Mouse (Mus musculus) heart, postnatal 0 days (tissue): ENCODE data around the gene Alx3. TPM values are rescaled to one million over a fixed set of nuclear protein-coding genes. Genes with fewer than 3 reads are reported as not detected.

Experiments used
- ATAC-seq: fragments of 200-750 bp; cut with Nextera tagmentation; 2 replicates; pipeline ENCODE4 v1.8.0; 2017; ENCODE audit warnings: low read depth, moderate number of reproducible peaks, moderate library complexity; ENCODE audit not compliant: insufficient read depth
- DNase-seq: peaks from one replicate; pipeline ENCODE4 v3.0.0-alpha.2; 2016; ENCODE audit warnings: low spot score
- H3K27ac ChIP-seq: fragments of 300-500 bp; sonication (generic); 2 replicates; pipeline ENCODE4 v1.5.1; 2014; ENCODE audit warnings: low read depth, mild to moderate bottlenecking
- H3K27me3 ChIP-seq: fragments of 300-500 bp; sonication (generic); 2 replicates; pipeline ENCODE4 v1.6.1; 2014; ENCODE audit warnings: low read length, mixed read lengths; ENCODE audit not compliant: control insufficient read depth, insufficient read depth
- H3K36me3 ChIP-seq: fragments of 300-500 bp; sonication (generic); replicated peaks from 2 replicates; pipeline ENCODE4 v1.6.1; 2014; ENCODE audit warnings: low read length, mixed read lengths; ENCODE audit not compliant: control insufficient read depth, insufficient read depth
- H3K4me1 ChIP-seq: fragments of 300-500 bp; sonication (generic); 2 replicates; pipeline ENCODE4 v1.6.1; 2014; ENCODE audit warnings: antibody characterized with exemption; ENCODE audit not compliant: control insufficient read depth, insufficient read depth
- H3K4me2 ChIP-seq: fragments of 300-500 bp; sonication (generic); 2 replicates; pipeline ENCODE4 v1.6.1; 2014; ENCODE audit warnings: low read depth, mild to moderate bottlenecking, low read length, moderate library complexity
- H3K4me3 ChIP-seq: fragments of 300-500 bp; sonication (generic); 2 replicates; pipeline ENCODE4 v1.5.1; 2014; ENCODE audit warnings: low read depth, low read length
- H3K9ac ChIP-seq: fragments of 300-500 bp; sonication (generic); replicated peaks from 2 replicates; pipeline ENCODE4 v1.6.1; 2014; ENCODE audit warnings: low read depth, low read length, mixed read lengths
- H3K9me3 ChIP-seq: fragments of 300-500 bp; sonication (generic); replicated peaks from 2 replicates; pipeline ENCODE4 v1.6.1; 2016; ENCODE audit warnings: low read length; ENCODE audit not compliant: control insufficient read depth
- CTCF ChIP-seq: IDR thresholded peaks from 2 replicates; pipeline ENCODE4 v1.5.1; 2016; ENCODE audit warnings: antibody characterized with exemption, control low read depth, low read depth
- EP300 ChIP-seq: IDR thresholded peaks from 2 replicates; pipeline ENCODE4 v1.6.1; 2016; ENCODE audit warnings: antibody characterized with exemption, low read depth
- WGBS: fragments of 180-500 bp; shearing (Covaris S2); extraction: QIAGEN DNeasy Blood & Tissue Kit; methylation state at CpG from one replicate; pipeline ENCODE4 v1.1.7; 2014; 5-methylcytosine and 5-hydroxymethylcytosine counted together
- polyA plus RNA-seq: library from polyadenylated mRNA; unstranded; fragments of >200 nt; fragmentation: Nextera tagmentation; extraction: Ambion mirVana; gene quantifications from 2 replicates; pipeline ENCODE4 v1.2.1, GENCODE M21; 2015
- total RNA-seq: library from RNA; depleted of rRNA; stranded (reverse); fragments of >200 nt; gene quantifications from 2 replicates; pipeline ENCODE4 v1.2.3, GENCODE M21; 2014; ENCODE audit warnings: low replicate concordance; rRNA removed

Alx3 gene
- total RNA-seq, result not detected in 2 replicates
- not detected in 2 replicates for polyA plus RNA-seq

- no peaks in the 10 kb centered on the region for H3K36me3 ChIP-seq
- no peaks in the 10 kb centered on the region for H3K4me1 ChIP-seq
- H3K27ac ChIP-seq, result no peak within 1 kb of the TSS
- no peaks in the 10 kb centered on the region for H3K9me3 ChIP-seq
- DNase-seq, result no peak
- TF ChIP-seq CTCF (no peak), EP300 (no peak)
- H3K4me2 ChIP-seq, result peak within 1 kb of the TSS; percentile 60
- WGBS, result 5% methylated on average over 26 of the region's 46 CpGs
- peaks cover 96% of the 10 kb centered on the region for H3K27me3 ChIP-seq
- ATAC-seq, result 0 out of 2 replicates have a peak, but pooled peaks have one; percentile 11
- peak within 1 kb of the TSS; percentile 39 for H3K4me3 ChIP-seq
- no peak within 1 kb of the TSS for H3K9ac ChIP-seq
Observed at GRCm38 (mm10) chr3:107594662-107595263, at the start of gene Alx3. Alx3 (plus strand) TSS chr3:107595031.

GRCm38 (mm10) chr3:107545278-107545677, 49.6 kb upstream of the Alx3 start:
- no peak for TF ChIP-seq EP300
- TF ChIP-seq CTCF, result no peak
- no peaks in the 10 kb centered on the region for H3K9me3 ChIP-seq
- no peak overlapping the region for H3K4me2 ChIP-seq
- no peak for ATAC-seq
- no peaks in the 10 kb centered on the region for H3K27me3 ChIP-seq
- no peak overlapping the region for H3K9ac ChIP-seq
- no peak for DNase-seq
- 67% methylated on average over 5 of the region's 5 CpGs for WGBS
- H3K36me3 ChIP-seq, result no peaks in the 10 kb centered on the region
- peaks cover 6% of the 10 kb centered on the region; the same call in 1 of the 2 replicates for H3K4me1 ChIP-seq
- no peak overlapping the region for H3K27ac ChIP-seq
- no peak overlapping the region for H3K4me3 ChIP-seq

GRCm38 (mm10) chr3:107545716-107546412, 49.0 kb upstream of the Alx3 start:
- TF ChIP-seq EP300, result no peak
- TF ChIP-seq CTCF, result no peak
- H3K27ac ChIP-seq, result no peak overlapping the region
- DNase-seq (no peak), ATAC-seq (no peak)
- WGBS, result 75% methylated on average over 10 of the region's 10 CpGs
- peaks cover 6% of the 10 kb centered on the region; the same call in 1 of the 2 replicates for H3K4me1 ChIP-seq
- H3K36me3 ChIP-seq, result no peaks in the 10 kb centered on the region
- no peak overlapping the region for H3K9ac ChIP-seq
- no peaks in the 10 kb centered on the region for H3K27me3 ChIP-seq
- no peak overlapping the region for H3K4me2 ChIP-seq
- no peak overlapping the region for H3K4me3 ChIP-seq
- H3K9me3 ChIP-seq, result no peaks in the 10 kb centered on the region

GRCm38 (mm10) chr3:107546956-107547355, 47.9 kb upstream of the Alx3 start:
- H3K27me3 ChIP-seq, result no peaks in the 10 kb centered on the region
- no peak overlapping the region for H3K9ac ChIP-seq
- H3K27ac ChIP-seq, result no peak overlapping the region
- peak; percentile 57 for ATAC-seq
- peaks cover 6% of the 10 kb centered on the region; the same call in 1 of the 2 replicates for H3K4me1 ChIP-seq
- no peak overlapping the region for H3K4me3 ChIP-seq
- 21% methylated on average over 2 of the region's 2 CpGs for WGBS
- no peak overlapping the region for H3K4me2 ChIP-seq
- TF ChIP-seq CTCF (no peak), EP300 (no peak)
- no peaks in the 10 kb centered on the region for H3K9me3 ChIP-seq
- H3K36me3 ChIP-seq, result no peaks in the 10 kb centered on the region
- peak; percentile 47 for DNase-seq

- H3K4me1 ChIP-seq, result peaks cover 6% of the 10 kb centered on the region; the same call in 1 of the 2 replicates
- H3K4me3 ChIP-seq, result no peak overlapping the region
- no peak overlapping the region for H3K27ac ChIP-seq
- no peak overlapping the region for H3K9ac ChIP-seq
- 73% methylated on average over 17 of the region's 17 CpGs for WGBS
- H3K4me2 ChIP-seq, result no peak overlapping the region
- H3K9me3 ChIP-seq, result no peaks in the 10 kb centered on the region
- ATAC-seq (no peak), DNase-seq (peak; percentile 28)
- peak; percentile 67 for TF ChIP-seq CTCF
- no peak for TF ChIP-seq EP300
- H3K36me3 ChIP-seq, result no peaks in the 10 kb centered on the region
- no peaks in the 10 kb centered on the region for H3K27me3 ChIP-seq
Observed at GRCm38 (mm10) chr3:107550409-107551049, 44.3 kb upstream of the Alx3 start.
